Mouse (Mus musculus) heart, embryonic 11.5 days (tissue): ENCODE results near the gene Pramel7. TPM values are rescaled to one million over a fixed set of nuclear protein-coding genes. Genes with fewer than 3 reads are reported as not detected.
"Not testable (repeated sequence)": the region's sequence is repeated elsewhere in the genome, so short reads cannot be mapped to it uniquely, and the experiment has no call there.

Experiments
- ATAC-seq: fragments of 200-750 bp; cut with Nextera tagmentation; replicated peaks from 2 replicates; pipeline ENCODE4 v1.8.0; 2017; ENCODE audit warnings: moderate library complexity; ENCODE audit not compliant: insufficient number of reproducible peaks, low FRiP score, low TSS enrichment
- H3K27ac ChIP-seq: fragments of 300-500 bp; sonication (generic); 2 replicates; pipeline ENCODE4 v1.5.1; 2014; ENCODE audit warnings: mild to moderate bottlenecking, low read depth, low read length
- H3K27me3 ChIP-seq: fragments of 300-500 bp; sonication (generic); 2 replicates; pipeline ENCODE4 v1.6.1; 2014; ENCODE audit warnings: mild to moderate bottlenecking, low read length, mixed read lengths; ENCODE audit not compliant: control insufficient read depth, insufficient read depth
- H3K36me3 ChIP-seq: fragments of 300-500 bp; sonication (generic); 2 replicates; pipeline ENCODE4 v1.6.1; 2014; ENCODE audit warnings: mild to moderate bottlenecking, low read length, moderate library complexity, mixed read lengths; ENCODE audit not compliant: control insufficient read depth, insufficient read depth
- H3K4me1 ChIP-seq: fragments of 300-500 bp; sonication (generic); 2 replicates; pipeline ENCODE4 v1.6.1; 2014; ENCODE audit warnings: low read length; ENCODE audit not compliant: control insufficient read depth, insufficient read depth
- H3K4me2 ChIP-seq: fragments of 300-500 bp; sonication (generic); 2 replicates; pipeline ENCODE4 v1.6.1; 2014; ENCODE audit warnings: mild to moderate bottlenecking, moderate library complexity
- H3K4me3 ChIP-seq: fragments of 300-500 bp; sonication (generic); 2 replicates; pipeline ENCODE4 v1.5.1; 2014; ENCODE audit warnings: low read depth, low read length
- H3K9ac ChIP-seq: fragments of 300-500 bp; sonication (generic); 2 replicates; pipeline ENCODE4 v1.6.1; 2014; ENCODE audit warnings: mild to moderate bottlenecking, low read depth, low read length, moderate library complexity
- H3K9me3 ChIP-seq: fragments of 300-500 bp; sonication (generic); replicated peaks from 2 replicates; pipeline ENCODE4 v1.6.1; 2016; ENCODE audit warnings: low read length; ENCODE audit not compliant: control insufficient read depth
- WGBS: fragments of 180-500 bp; shearing (Covaris S2); extraction: QIAGEN DNeasy Blood & Tissue Kit; methylation state at CpG from one replicate; pipeline ENCODE4 v1.1.7; 2014; ENCODE audit not compliant: insufficient replicate concordance; 5-methylcytosine and 5-hydroxymethylcytosine counted together
- polyA plus RNA-seq: library from polyadenylated mRNA; unstranded; fragments of >200 nt; fragmentation: Nextera tagmentation; extraction: Ambion mirVana; gene quantifications from 2 replicates; pipeline ENCODE4 v1.2.1, GENCODE M21; 2014

The Pramel7 gene
- polyA plus RNA-seq = not detected in 2 replicates

DNA sequence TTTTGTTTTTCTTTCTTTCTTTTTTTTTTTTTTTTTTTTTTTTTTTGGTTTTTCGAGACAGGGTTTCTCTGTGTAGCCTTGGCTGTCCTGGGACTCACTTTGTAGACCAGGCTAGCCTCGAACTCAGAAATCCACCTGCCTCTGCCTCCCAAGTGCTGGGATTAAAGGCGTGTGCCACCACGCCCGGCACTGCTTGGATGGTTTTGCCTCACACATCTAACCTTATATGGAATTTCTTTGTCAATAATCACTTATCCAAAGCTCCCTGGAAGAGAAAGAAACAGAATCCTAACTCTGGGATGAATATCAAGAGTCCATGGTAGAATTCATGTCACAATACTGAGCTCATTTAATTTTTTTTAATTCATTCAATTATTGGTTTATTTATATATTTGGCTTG lies at the start of gene Pramel7:
Gene Pramel7, minus strand, starts transcription at position 101 of the 400 bp plus-strand sequence.
- not testable (repeated sequence) for H3K27me3 ChIP-seq, H3K4me2 ChIP-seq, H3K27ac ChIP-seq, H3K9me3 ChIP-seq, H3K9ac ChIP-seq, H3K4me3 ChIP-seq, ATAC-seq, H3K36me3 ChIP-seq, H3K4me1 ChIP-seq
- WGBS = 84% methylated on average over 3 of the region's 5 CpGs

DNA sequence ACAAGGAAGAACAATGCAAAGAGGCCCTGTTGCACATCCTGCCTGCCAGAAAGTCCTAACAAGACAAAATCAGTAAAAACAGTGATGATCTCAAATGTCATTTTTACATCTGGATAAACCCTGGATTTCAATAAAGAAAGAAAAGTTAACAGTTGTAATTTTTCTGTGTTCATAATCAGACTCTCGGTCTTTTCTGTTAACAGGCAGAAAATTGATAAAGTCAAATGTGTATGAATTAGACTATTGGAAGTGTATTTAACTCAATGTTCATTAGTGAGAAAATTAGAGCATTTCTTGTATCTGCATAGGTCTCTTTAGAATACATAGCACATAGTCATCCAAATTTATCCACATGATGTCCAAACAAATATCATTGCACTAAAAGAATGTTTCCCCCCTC lies 48.5 kb upstream of the Pramel7 start, which contains the start of gene Olfr1128:
Gene Olfr1128, minus strand, starts transcription at position 101 of the 400 bp plus-strand sequence.
- 81% methylated on average over 1 of the region's 1 CpGs for WGBS
- no peaks in the 10 kb centered on the region for H3K36me3 ChIP-seq
- H3K27me3 ChIP-seq = no peaks in the 10 kb centered on the region
- H3K27ac ChIP-seq = no peak within 1 kb of the TSS
- no peak for ATAC-seq
- H3K9ac ChIP-seq = no peak within 1 kb of the TSS
- no peaks in the 10 kb centered on the region for H3K9me3 ChIP-seq
- H3K4me3 ChIP-seq = no peak within 1 kb of the TSS
- no peaks in the 10 kb centered on the region for H3K4me1 ChIP-seq
- H3K4me2 ChIP-seq = no peak within 1 kb of the TSS

DNA sequence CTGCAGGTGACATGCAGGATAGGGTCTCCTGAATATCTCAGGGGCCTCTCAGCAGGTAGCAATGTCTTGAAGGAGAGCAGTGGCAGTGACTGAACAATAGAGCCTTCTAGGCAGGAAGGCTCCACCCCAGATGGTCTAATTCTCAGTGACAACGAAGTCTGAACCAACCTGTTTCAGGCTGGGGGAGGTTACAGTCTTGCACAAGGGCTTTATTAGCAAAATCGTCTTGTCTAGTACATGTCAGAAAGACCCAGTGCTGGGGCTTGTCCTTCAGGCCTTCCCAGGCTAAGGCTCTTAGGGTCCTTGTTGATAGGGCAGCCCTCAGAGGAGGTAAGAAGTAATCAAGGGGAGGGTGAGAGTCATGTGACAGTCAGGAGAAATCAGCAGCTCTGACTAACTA lies 37.9 kb upstream of the Pramel7 start:
- no peaks in the 10 kb centered on the region for H3K4me1 ChIP-seq
- H3K9me3 ChIP-seq = no peaks in the 10 kb centered on the region
- H3K9ac ChIP-seq = no peak overlapping the region
- no peak overlapping the region for H3K4me2 ChIP-seq
- WGBS = 58% methylated on average over 2 of the region's 2 CpGs
- H3K27ac ChIP-seq = no peak overlapping the region
- no peaks in the 10 kb centered on the region for H3K36me3 ChIP-seq
- H3K4me3 ChIP-seq = no peak overlapping the region
- no peaks in the 10 kb centered on the region for H3K27me3 ChIP-seq
- no peak for ATAC-seq

DNA sequence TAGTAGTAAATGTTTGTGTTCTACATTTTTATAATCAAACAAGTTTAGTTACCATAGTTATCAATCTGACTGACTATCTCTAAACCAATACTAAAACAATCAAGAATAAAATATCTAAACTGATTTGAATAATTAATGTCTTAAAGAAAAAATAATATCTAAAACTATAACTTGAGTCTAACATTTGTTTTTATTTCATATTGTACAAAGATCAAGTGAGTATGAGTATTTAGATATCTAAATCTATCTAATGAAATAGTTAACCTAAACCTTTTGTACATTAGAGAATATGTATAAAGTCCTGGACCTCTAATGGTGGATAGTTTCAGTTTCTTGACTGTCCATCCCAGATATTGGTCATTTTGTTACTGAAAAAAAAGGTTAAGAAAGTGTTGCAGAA lies 34.6 kb upstream of the Pramel7 start, which contains the start of gene Olfr153:
Gene Olfr153, plus strand, starts transcription at position 301 of the 400 bp plus-strand sequence.
- no peak within 1 kb of the TSS for H3K27ac ChIP-seq
- no peaks in the 10 kb centered on the region for H3K9me3 ChIP-seq
- no peaks in the 10 kb centered on the region for H3K36me3 ChIP-seq
- no peaks in the 10 kb centered on the region for H3K4me1 ChIP-seq
- no peak for ATAC-seq
- H3K27me3 ChIP-seq = no peaks in the 10 kb centered on the region
- H3K9ac ChIP-seq = no peak within 1 kb of the TSS
- no peak within 1 kb of the TSS for H3K4me3 ChIP-seq
- no peak within 1 kb of the TSS for H3K4me2 ChIP-seq

- 28% methylated on average over 38 of the region's 39 CpGs for whole genome bisulfite sequencing
- not testable (repeated sequence) for H3K9me3 ChIP-seq, H3K36me3 ChIP-seq, H3K4me1 ChIP-seq, H3K4me3 ChIP-seq, H3K27me3 ChIP-seq, H3K9ac ChIP-seq, ATAC-seq, H3K27ac ChIP-seq
- peak overlapping the region; percentile 56 for H3K4me2 ChIP-seq
These were observed 29.2 kb upstream of the Pramel7 start for GRCm38 (mm10) chr2:87525899-87526616.

DNA sequence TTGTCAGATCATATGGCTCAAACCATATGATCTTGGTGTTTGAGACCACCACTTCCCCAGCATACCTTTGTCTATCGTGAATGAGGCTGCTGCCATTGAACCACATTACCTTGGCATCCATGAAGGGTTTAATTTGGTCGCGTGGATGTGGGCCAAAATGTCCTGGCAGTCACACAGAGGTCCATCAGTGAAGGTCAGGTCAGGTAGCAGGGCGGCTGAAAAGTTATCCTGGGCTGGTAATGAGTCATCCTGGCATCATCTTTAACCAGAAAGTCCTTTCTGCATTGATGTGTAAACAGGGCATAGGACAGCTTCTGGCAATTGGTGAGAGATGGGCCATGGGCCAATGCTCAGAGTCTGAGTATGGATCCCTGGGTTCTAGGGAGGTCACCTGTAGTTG lies 23.8 kb upstream of the Pramel7 start:
- H3K9ac ChIP-seq = no peak overlapping the region
- no peak overlapping the region for H3K4me2 ChIP-seq
- no peaks in the 10 kb centered on the region for H3K36me3 ChIP-seq
- no peak overlapping the region for H3K27ac ChIP-seq
- no peaks in the 10 kb centered on the region for H3K9me3 ChIP-seq
- WGBS = 75% methylated on average over 4 of the region's 4 CpGs
- H3K4me3 ChIP-seq = no peak overlapping the region
- no peak for ATAC-seq
- H3K27me3 ChIP-seq = no peaks in the 10 kb centered on the region
- no peaks in the 10 kb centered on the region for H3K4me1 ChIP-seq

DNA sequence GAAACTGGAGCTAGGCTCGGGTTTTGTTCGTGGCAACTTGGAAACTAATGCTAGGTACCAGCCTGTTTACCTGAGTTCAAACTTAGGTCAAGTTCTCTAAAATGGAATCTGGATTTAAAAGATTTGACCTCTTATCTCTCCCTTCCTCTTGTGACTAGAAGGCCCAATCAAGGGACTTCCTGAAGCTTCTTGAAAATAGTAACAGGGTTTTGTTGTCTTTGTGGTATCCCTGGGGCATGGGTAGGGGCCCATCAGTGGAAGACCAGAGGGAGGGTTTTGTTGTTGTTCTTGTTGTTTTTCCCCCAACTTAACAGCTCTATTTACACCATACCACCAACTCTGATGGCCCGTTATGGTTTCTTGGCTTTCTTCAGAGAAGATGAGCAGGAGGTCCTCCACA lies 19.7 kb upstream of the Pramel7 start:
- Histone ChIP-seq H3K4me2 (no peak overlapping the region), H3K9me3 (no peaks in the 10 kb centered on the region), H3K4me1 (no peaks in the 10 kb centered on the region), H3K27me3 (no peaks in the 10 kb centered on the region), H3K9ac (no peak overlapping the region), H3K36me3 (no peaks in the 10 kb centered on the region), H3K27ac (no peak overlapping the region), H3K4me3 (no peak overlapping the region)
- ATAC-seq = no peak
- 76% methylated on average over 3 of the region's 3 CpGs for WGBS

DNA sequence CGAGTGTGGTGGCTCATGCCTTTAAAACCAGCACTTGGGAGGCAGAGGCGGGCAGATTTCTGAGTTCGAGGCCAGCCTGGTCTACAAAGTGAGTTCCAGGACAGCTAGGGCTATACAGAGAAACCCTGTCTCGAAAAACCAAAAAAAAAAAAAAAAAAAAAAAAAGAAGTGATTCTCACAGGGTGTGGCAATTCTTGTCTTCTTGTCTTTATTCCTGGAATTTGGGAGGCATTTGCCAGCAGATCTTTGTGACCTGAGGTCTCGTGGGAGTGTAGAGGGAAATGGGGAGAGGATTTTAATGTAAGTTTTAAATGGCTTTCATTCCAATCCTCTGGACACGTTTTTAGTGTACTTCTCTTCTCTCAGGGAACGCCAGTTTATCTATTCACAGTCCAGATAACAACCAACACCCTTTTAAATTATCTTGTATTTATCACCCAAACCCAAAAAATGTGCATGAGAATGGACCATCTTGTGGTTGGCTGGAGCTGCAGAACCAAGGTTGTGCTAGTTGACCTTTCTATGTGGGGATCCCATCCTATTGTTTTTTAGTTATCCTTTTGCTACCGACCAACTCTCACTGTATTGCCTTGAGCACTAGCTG lies 18.7 kb upstream of the Pramel7 start:
- Histone ChIP-seq H3K36me3 (no peaks in the 10 kb centered on the region), H3K4me1 (no peaks in the 10 kb centered on the region), H3K27ac (no peak overlapping the region), H3K27me3 (no peaks in the 10 kb centered on the region), H3K9me3 (no peaks in the 10 kb centered on the region), H3K9ac (no peak overlapping the region), H3K4me2 (no peak overlapping the region), H3K4me3 (no peak overlapping the region)
- no peak for ATAC-seq
- 64% methylated on average over 7 of the region's 8 CpGs for WGBS

DNA sequence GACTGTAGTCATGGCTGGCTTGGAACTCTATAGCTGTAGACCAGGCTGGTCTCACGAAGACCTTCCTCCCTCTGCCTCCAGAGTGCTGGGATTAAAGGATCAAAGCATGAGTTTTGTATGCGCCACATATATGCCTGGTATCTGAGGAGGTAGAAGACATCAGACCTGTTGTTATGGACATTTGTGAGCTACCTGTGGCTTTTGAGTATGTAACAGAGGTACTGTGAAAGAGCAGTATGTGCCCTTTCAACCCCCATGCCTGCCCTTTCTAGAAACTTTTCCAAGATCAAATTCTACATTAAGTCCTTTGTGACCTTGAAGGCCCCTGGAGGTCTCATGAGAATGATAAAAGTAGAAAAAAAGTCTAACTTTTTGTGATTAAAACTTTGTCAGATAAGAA lies 18.2 kb upstream of the Pramel7 start:
- Histone ChIP-seq H3K4me2 (no peak overlapping the region), H3K4me3 (no peak overlapping the region), H3K4me1 (no peaks in the 10 kb centered on the region), H3K27ac (no peak overlapping the region), H3K9me3 (no peaks in the 10 kb centered on the region), H3K36me3 (no peaks in the 10 kb centered on the region), H3K9ac (no peak overlapping the region), H3K27me3 (no peaks in the 10 kb centered on the region)
- ATAC-seq = no peak
- 89% methylated on average over 2 of the region's 2 CpGs for WGBS
